Mouse (Mus musculus): ENCODE data around the gene Serpina6. TPM values are rescaled to one million over a fixed set of nuclear protein-coding genes. Genes with fewer than 3 reads are reported as not detected.
A peak's percentile ranks its signal among the peaks of the same experiment; 100 is the strongest.

The Serpina6 gene
- total RNA-seq, 2 experiments from 2014 or later = 0.76 to 3.0 TPM

DNA sequence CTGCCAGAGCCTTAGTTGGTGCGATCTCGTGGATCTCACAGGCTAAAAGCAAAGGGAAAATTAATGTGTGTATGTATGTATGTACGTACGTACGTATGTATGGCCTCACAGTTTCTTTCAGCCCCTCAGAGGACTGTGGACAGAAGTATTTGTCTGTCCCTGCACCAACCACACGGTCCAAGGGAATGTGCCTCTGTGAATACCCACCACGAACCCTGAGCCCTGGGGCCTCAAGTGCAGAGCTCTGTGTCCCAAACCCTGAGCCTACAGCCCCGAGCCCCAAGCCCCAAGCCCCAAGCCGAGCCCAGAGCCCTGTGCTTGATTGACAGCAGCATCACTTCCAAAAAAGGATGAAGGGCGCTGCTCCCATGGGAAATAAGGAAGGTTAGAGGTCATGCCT lies 979 bp upstream of the Serpina6 start:
- no peak for DNase-seq (ENCODE audit: low spot score in 2 of 2)

DNA sequence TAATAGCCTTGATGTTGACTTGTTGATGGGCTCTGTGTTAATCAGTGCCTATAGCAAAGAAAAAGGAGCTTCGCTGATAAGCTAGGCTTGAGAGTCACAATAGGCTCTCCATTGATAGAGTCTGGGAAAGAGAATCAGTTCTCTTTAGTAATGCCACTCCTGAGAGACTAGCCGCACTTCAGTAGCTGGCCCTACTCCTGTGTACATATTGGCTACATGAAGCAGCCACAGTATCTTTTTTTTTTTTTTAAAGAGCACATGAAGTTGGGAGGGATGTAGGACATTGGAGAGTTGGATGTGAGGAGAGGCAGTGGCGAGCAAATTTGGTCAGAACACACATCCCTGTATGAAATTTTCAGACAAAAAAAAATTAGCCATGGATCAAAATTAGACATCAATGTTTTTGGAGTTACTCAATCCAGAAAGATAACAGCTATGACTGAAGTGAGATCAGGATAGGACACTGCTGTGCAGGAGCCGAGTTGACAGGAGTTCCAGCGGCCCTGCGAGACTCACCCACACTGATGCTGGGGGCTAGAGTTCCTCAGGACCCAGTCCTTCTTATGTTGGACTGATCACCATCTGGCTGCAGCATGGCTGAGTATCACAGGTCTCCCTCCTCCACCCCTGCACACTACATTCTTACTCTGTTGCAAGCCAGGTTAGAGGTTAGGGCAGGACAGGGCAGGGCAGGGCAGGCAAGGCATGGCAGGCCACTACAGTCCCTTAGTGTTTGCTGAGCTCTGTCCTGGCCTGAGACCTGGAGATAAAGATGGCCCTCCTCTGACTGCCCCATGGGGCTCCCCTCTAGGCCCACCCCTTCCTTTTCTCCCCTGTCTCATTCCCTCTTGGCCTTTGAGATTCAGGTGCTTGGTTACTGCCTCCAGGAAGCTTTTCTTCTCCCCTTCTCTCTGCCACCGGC lies 1.6 kb downstream of the Serpina6 start:
- DNase-seq (ENCODE audit: low spot score in 2 of 2) = no peak

DNA sequence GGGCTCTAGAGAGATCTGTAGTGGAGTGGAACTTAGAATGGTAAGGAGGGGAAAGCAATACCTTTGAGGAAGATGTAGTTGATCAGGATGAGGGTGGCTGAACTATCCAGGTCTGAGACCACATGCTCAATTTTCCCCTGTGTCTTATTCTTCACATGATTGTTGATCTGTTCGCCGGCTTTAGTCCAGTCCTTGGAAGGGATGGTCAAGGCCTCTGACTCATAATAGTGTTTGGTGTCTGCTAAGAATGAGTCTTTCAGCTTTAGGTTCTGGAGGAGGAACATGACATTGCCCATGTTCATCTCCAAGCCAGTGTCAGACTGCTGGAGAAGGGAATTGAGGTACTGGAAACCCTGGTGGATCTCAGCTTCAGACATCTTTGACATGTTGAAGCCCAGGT lies 3.2 kb downstream of the Serpina6 start:
- DNase-seq (ENCODE audit: low spot score in 2 of 2) = no peak

DNA sequence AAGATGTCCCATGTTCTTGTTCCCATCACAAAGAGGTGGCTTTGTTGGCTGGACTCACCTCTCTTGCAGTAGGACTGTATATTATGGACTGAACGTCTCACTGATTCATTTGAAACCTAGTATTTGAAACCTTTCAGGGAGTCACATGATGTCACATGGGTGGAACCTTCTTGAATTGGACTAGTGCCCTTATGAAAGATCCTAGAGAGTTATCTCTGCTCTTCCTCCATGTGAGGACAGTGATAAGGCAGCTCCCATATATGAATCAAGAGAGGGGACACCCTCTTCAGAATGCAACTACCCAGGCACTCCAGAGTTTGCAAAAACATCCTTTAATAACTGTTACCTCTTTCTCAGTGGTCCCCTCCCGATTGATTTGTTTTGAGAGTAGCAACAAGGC lies 10.7 kb downstream of the Serpina6 start:
- no peak for DNase-seq (ENCODE audit: low spot score in 2 of 2)

DNA sequence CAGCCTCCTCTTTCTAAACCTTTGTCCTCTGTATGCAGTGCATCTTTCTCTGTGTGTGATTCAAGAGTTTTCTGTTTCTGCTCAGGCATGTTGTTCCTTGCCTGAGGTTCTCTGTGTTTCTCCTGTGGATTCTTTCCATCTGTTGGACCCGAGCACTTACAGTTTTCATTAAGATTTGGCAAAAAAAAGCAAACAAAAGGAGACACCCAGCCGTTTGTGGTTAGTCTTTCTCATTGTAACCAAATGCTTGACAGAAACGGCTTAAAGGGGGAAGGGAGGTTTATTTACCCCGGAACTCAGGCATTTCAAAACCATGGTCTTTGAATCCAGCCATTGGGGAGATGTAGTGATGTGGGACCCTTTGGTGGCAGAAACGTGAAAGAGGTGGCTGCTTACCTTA lies 12.4 kb downstream of the Serpina6 start:
- no peak for DNase-seq (ENCODE audit: low spot score in 2 of 2)

DNA sequence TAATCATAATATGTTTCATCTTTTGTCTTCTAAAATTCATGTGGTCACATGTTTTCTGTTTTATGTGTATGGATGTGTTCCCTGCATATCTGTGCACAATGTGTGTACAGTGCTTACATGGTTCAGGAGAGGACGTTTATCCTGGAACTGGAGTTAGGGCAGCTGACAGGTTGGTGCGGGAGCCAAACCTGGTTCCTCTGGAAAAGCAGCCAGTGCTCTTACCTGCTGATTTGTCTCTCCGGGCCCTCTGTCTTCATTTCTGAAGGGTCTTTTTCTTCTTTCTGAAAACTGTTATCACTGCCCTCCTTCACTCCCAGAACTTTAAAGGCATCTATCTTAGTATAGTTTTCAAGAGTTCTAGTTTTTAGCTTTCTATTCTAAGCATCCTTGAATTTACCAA lies 13.2 kb downstream of the Serpina6 start:
- DNase-seq (ENCODE audit: low spot score in 2 of 2) = no peak

DNA sequence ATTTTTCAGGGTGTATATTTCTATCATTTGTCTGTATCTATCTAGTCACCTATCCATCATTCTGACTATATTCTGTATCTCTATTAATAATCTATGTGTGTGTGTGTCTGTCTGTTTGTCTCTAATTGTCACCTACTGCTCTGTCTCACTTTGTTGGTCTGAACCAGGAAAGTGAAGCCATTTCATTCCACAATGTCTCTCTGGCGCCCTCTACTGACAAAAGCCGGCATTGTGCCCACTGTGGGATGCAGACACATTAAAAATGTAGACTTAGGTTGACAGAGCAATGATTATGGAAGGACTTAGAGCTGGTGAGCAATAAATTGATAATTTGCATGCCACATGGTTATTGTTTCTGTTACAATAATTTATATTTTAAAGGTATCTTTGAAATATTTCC lies 13.7 kb downstream of the Serpina6 start:
- DNase-seq (ENCODE audit: low spot score in 2 of 2) = peak; percentile 54 to 71

DNA sequence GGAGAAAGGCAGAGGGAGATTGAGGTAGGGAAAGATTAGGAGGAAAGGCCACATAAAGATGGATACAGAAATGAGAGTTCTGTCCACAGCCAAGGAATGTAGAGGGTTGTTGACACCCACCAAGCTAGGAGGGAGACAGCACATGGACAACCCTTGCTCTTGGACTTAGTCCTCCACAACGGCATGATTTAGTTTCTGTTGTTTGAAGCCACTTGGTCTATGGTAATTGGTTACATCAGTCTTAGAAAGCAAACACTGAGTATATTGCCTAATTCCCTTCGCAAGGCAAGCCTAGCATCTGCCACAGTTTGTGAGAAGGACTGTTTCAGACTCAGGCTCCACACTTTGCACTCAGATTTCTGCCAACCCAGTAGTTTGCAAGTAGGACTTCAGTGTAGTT lies 21.2 kb downstream of the Serpina6 start:
- DNase-seq (ENCODE audit: low spot score in 2 of 2) = no peak

DNA sequence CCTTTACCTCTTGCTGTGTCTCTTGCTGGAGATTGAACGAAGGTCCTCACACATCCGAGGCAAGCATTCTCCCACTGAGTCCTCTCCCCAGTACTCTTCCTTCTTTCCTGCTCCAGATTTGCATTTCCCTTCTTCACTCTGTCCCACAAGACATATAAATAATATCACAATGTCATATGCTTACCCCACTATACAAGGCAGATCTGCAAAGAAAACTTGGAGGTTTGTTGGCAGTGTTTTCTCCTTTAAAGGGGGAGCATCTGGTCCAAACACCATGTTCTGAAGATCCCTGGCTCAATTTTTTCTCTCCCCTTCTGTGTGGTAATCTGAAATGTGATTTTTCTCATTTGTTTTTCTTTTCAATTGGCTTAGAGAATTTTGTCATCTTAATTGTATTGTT lies 22.6 kb downstream of the Serpina6 start:
- no peak for DNase-seq (ENCODE audit: low spot score in 2 of 2)

DNA sequence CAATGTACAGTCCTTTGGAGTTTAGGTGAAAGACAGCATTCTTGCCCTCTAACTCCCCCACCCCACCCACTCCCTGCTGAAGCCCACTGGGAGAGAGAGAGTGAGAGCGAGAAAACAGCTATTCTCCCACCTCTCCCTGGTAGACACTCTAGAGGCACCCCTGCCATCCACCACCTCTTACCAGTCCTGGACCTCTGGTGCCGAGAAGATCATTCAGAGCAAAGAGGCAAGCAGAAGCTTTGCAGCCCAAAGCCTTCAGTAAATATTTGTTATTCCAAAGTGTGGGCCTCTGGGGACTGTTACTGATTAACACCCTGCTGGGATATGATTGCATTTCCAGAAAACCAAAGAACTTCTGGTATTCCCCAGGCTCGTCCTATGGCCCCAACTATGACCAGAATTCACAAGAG lies 25.8 kb downstream of the Serpina6 start, which contains the start of gene Serpina10:
Gene Serpina10 (minus strand): TSS at position 242 of the 410 bp plus-strand sequence.
- DNase-seq (ENCODE audit: low spot score in 2 of 2) = no peak

DNA sequence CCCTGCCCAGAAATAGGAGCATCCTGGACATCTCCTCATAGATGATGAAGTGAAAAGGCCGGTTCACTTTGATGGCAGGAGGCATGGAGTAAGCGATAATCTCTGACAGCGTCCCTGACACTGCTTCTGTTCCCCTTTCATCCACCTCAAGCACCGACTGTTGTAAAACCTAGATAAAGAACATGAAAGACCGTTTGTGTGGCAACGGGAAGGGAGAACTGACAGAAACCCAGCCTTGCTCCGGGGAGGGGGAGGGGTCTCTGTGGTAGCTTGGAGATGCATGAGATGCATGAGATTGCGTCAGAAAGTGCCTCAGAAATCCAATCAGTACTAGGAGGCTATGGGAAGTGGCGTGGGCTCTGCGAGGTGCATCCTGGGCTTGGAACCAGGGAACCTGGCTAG lies 40.2 kb downstream of the Serpina6 start:
- no peak for DNase-seq (ENCODE audit: low spot score in 2 of 2)

DNA sequence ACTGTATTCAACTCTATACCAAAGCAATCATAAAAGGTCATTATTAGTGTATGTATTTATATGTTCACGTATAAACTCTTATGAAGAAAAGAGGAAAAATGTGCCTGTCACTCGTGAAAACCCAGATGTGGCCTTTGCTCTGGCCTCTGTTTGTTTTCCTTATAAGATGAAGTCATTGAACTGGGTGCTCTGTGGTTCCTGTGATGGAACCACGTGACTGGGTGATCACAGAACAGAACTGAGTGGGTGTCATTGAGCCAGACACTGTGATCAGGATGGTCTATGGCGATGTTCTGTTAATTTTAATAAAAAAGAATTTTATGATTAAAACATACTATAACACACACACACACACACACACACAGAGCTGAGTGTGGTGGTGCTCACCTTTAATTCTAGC lies 41.3 kb downstream of the Serpina6 start:
- DNase-seq (ENCODE audit: low spot score in 2 of 2) = no peak

DNA sequence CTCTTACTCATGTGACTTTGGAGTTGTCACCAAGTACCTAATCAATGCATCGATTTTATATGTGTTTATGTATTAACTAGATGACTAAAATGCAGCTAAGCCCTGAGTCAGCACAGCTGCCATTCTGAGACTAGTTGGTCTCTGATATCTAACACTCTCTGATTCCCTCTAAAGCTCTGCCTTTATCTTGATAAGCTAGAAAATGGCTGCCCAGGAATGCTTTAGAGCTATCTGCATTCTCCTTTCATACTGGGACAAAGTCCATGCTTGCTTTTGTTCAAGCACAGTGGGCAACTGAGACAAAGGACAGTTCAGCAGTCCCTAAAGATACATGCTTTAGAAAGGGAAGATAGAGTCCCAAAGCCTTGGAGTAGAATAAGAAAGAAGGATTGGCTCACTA lies 41.9 kb downstream of the Serpina6 start:
- no peak for DNase-seq (ENCODE audit: low spot score in 2 of 2)

DNA sequence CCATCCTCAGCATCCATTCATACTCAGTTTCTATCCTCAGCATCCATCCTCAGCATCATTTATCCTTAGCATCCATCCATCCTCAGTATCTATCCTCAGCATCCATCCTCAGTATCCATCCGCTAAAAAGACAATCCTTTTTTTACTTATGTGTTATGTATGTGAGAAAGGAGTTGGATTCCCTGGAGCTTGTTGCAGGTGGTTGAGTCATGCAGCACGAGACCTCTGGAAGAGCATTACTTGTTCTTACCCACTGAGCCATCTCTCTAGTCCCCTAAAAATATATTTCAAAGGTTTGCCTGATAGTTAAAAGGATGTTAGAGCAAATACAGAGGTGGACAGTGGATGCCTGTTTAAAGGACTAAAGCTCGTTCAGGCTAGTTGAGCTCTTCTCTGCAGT lies 55.2 kb downstream of the Serpina6 start:
- DNase-seq (ENCODE audit: low spot score in 2 of 2) = no peak

DNA sequence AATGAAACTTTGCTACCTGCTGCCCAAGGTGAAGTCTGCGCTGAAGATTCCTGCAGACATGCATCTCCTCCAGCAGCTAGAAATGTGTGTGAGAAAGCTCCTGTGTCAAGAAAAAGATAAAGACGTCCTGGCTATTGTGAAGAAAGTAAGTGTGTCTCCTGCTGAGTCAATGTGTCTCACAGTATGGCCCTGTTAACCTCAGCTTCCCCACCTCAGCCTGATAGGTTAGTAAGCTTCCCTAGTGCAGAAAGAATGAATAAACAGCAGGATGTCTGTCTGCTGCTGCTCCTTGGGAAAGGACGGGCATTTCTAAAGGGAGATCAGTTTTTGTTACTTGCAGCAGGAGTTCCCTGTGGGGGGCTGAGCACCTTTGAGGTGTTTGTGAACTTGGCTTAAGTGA lies 56.6 kb downstream of the Serpina6 start:
- DNase-seq (ENCODE audit: low spot score in 2 of 2) = no peak

DNA sequence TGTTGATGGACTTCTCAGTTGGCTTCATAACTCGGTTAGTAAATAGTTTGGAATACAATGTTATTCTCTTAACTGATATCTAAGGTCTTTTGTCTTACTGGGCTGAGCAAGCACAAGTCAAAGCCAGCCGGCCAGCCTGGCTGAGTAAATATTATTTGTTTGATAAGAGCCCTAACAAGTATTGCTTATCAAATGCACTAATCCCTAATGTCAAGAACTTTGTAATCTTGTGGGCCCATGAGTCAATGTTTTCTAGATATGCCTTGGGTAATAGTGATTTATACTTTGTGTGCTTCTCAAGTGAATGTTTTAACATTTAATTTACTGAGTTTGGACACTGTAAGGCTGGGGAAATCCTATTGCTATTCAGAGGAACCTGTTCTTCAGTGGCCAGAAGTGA lies 58.6 kb downstream of the Serpina6 start:
- no peak for DNase-seq (ENCODE audit: low spot score in 2 of 2)

Other genes with a start within 250 kb of the Serpina6 start
- 1 to 10 TPM; 2.6 to 3.0 TPM for gene 9330161L09Rik, start 249.4 kb downstream of the Serpina6 start, total RNA-seq (2021)
- 100 to 1,000 TPM; 109 to 116 TPM for gene Ddx24, start 231.4 kb downstream of the Serpina6 start, total RNA-seq (2021)
- 100 to 1,000 TPM; 377 to 414 TPM for gene Ifi27, start 223.0 kb downstream of the Serpina6 start, total RNA-seq (2021)
- gene Ifi27l2a, start 213.5 kb downstream of the Serpina6 start, total RNA-seq (2021) = 10 to 100 TPM; 10.1 to 11.7 TPM
- not detected for gene Ifi27l2b, start 200.0 kb downstream of the Serpina6 start, total RNA-seq (2021)
- 1 to 10 TPM; 3.3 to 3.7 TPM for gene Ppp4r4, start 124.9 kb downstream of the Serpina6 start, total RNA-seq (2021)
- gene Serpina10, start 25.8 kb downstream of the Serpina6 start, total RNA-seq (2021) = 10 to 100 TPM in 1 of 2 experiments, 1 to 10 TPM in 1; 1.5 to 11.8 TPM
- gene Serpina16, start 18.9 kb upstream of the Serpina6 start, total RNA-seq (2021) = not detected
- gene Serpina1f, start 38.3 kb upstream of the Serpina6 start, total RNA-seq (2021) = not detected
- gene Serpina1d, start 116.4 kb upstream of the Serpina6 start, total RNA-seq (2021) = 100 to 1,000 TPM in 1 of 2 experiments, 10 to 100 TPM in 1; 11.7 to 342 TPM
- 100 to 1,000 TPM in 1 of 2 experiments, 10 to 100 TPM in 1; 27.4 to 753 TPM for gene Serpina1b, start 173.2 kb upstream of the Serpina6 start, total RNA-seq (2021)
- 100 to 1,000 TPM in 1 of 2 experiments, 10 to 100 TPM in 1; 11.1 to 267 TPM for gene Serpina1a, start 206.3 kb upstream of the Serpina6 start, total RNA-seq (2021)
- 100 to 1,000 TPM in 1 of 2 experiments, 1 to 10 TPM in 1; 9.0 to 275 TPM for gene Serpina1c, start 247.7 kb upstream of the Serpina6 start, total RNA-seq (2021)

Measured in adrenal gland, postnatal 4 days (tissue).